Mouse (Mus musculus) brain, adult 2 months (tissue): ENCODE measurements around the gene Rgcc.
A peak's percentile ranks its signal among the peaks of the same experiment; 100 is the strongest.

Experiments
- DNase-seq: peaks from one replicate; pipeline ENCODE4 v3.0.0; 2011; ENCODE audit warnings: low read depth, low spot score

Rgcc gene

DNA sequence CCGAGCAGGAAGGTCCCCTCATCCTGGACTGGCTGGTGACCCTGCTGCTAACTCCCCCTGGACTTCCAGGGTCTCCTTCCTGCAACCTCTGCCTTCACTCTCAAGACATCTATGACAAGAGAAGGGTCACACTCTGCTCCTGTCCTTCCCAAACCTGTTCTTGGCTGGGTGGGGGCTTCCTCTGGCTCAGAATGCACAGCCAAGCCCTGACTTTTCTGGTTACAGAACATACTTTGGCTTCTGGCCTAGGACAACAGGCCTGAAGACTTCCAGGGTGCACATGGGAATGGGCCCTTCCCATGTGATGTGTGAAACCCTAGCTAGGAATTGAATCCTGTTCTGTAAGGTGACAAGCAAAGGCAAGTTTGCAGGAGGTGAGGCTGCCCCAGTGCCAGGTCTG is 22.0 kb downstream of the Rgcc start:
- DNase-seq, result no peak

DNA sequence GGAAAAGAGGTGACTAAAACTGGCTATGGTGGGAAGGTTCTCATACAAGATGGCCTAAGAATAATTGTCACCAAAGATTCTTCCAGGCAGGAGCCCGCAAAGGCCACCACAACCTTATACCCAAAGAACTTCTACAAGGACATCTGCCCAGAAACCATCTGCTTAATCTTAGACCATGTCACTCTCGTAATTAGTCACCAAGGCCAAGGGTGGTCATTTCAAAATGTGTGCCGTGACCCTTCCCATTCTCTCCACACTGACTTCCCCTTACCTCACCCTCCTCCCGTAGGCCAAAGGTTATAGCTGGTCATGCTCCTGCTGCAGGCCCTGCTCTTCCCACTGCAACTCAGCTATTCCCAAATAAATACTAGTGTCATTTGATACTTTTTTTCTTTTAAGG is 22.5 kb downstream of the Rgcc start:
- DNase-seq, result no peak

DNA sequence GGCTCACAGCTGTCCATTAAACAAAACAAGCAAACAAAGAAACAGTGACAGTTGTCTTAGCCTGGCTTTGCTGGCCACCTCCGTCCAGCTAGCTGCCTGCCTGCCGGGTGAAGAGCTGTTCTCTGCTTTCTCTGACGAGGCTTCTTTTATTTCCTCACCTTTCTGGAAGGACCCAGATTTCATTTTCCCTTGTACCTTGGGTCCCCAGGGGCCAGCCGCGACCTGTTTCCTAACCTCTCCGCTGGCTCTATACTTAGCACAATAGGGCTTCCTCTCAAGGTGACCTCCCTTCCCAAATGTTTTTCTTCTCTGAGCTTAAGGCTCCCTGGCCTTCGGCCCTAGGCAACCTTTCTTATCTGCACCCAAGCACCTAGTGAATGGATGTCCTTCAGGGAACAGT is 23.5 kb downstream of the Rgcc start:
- no peak for DNase-seq

DNA sequence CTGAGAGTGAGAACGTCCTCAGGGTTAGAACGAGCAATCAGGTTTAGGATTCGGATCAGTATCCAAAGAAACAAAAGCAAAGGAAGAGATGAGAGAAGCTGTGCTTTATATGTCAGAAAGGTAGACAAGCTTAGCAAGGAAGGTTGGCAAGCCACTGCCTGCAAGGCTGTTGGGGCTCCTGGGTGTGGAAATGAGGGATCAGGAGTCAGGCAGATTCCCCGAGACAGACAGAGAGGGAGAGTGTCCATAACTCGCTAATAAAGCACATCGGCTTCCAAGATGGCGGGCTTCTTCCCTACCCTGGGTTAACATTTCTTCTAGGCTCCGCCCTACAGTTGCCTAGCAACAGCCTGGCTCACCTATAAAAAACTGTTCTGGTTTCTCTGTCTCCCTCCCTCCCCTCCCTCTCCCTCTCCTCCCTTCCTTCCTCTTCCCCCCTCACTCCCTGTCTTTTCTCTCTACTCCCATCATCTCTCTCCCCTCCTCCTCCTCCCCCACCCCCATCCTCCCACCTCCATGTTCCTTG is 25.5 kb downstream of the Rgcc start:
- DNase-seq, result no peak

DNA sequence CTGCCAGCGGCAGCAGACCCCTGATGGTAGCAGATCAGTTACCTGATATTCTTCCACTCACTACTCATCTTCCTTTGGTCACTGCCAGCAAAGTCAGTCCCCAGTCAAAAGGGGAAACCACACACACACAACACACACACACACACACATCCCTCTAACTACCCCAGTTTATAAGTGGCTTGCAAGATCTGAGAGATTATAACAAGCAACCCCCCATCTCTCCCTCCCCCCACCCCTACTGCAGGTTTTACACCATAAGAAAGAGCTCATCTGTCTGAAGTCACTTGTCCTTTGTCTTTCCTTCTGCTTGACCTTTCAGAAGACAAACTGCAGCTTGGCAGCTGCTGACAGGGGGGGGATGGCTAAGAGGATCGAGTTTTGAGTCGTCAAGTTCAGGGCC is 26.0 kb downstream of the Rgcc start:
- DNase-seq, result no peak

DNA sequence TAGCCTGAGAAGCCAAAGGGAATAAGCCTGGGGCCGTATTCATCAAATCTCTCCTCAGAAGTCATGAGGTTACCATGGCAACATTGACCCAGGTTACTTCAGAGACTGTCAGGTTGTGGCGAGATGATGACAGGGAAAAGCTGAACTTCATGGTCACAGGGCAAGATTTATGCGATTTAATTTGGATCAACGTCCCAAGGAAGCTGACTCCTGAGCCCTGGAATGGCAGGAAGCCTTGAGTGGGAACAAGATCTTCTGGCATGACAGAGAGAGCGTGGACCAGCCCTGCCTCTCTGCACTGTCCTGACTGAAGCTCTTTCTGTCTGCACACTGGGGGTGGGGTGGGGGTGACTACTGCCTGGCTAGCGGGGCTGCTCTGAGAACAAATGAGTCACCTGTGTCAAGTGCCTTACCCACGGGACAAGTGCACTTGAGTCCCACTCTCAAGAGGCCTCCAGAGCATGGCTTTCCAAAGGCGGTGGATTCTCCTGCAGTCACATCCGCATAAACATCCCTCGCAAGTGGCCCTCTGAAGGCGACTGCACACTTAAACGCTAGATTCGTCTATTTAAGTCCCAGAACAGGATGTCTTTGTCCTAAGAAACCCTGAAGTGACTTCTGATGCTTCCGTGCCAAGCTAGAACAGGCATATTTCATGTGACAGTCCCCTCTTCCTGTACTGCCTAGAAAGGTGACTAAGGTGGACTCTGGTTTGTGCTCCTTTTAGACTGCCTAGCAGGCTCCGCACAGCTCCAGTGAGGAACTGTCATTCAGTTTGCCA is 27.6 kb downstream of the Rgcc start:
- peak; percentile 35 for DNase-seq

DNA sequence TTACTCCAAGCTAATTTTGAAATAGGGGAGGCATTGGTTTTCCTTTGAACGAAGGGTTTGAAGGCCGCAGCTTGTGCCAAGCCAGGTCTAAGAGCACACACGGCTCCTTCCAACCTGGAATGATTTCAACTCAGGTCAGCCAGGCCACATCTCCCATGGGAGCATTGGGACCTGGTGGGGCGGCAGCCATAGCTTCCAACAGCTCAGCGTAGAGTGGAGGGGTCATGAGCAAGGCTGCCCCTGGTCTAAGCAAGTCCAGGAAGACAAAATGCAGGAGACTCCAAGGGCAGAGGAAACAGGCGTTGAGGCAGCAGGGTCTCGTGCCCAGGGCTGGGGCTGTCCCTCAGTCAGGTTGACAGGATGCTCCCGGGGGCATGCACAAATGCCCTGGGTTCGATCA is 28.5 kb downstream of the Rgcc start:
- DNase-seq, result no peak

DNA sequence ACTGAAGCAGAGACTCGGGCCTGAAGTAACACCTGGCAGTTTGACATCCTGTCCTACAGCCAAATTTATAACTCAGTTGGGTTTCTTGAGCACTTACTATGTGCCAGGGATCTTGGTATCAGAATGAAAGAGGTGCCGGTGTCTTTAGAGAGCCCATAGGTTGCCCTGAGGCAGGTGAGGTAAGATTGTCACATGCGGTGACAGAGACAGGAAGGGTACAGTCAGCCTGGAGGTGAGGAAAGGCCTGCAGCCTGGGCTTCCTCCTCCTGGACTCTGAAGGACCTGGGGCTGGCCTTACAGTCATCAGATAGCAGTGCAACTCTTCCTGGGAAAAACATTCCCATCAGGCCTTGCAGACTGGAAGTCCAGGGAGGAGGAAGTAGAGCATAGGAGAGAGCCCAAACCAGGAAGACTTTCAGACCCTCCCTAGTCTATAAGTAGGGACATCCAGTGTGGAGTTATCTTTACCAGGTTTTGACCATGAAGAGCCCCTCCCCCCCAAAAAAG is 29.2 kb downstream of the Rgcc start:
- DNase-seq, result no peak

DNA sequence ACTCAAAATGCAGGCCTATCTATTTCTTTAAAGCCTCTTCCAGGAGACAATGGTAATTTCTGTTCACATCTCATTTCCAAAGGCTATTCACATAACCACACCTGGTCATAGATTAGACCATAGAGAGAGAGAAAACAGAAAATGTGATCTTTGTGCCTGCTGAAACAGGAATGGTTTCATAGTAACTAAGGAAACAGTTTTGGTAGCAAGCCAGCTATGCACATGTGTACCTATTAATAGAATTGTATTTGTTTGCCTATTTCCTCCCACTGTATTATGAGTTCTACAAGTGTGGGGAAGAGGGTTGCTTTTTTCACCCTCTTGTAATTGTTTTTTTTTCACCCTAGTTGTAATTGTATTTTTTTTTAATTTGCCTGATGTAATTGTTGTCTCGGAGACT is 31.9 kb downstream of the Rgcc start:
- peak; percentile 36 for DNase-seq

DNA sequence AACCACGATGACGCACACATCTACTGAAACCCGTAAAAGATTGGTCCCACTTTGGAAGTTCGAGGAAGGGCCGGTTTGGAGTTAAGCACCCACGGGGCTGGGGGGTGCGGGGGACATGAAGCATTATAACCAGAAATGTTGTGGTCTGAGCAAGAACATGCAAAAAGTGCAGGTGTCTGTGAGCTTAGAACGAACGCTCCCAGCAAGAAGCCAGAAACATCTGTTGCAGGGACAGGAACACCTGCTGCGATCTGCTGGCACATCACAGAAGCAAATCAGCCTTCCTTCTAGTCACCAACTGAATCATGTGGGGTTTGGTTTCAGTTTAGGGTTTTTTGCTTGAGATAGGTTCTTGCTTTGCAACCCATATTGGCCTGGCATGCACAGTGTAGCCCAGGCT is 33.6 kb downstream of the Rgcc start:
- DNase-seq, result peak; percentile 22

DNA sequence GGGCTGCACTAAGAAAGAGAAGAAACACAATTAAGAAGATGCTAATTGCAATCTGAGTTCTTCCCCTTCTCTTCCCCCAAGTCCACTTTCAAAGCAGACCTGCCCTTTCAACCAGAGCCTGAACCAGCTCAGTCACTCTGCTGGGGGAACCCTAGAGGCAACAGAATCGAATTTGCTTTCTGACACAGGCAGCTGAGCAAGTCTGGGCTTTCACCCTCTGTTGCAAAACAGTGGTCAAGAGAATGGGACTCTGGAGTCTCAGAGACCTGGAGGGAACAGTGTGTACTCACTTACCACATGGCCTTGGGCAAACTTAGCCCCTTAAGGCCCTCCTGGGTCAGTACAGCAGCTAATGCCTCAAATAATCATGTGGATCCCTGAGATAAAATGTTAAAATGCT is 34.1 kb downstream of the Rgcc start:
- DNase-seq, result no peak

DNA sequence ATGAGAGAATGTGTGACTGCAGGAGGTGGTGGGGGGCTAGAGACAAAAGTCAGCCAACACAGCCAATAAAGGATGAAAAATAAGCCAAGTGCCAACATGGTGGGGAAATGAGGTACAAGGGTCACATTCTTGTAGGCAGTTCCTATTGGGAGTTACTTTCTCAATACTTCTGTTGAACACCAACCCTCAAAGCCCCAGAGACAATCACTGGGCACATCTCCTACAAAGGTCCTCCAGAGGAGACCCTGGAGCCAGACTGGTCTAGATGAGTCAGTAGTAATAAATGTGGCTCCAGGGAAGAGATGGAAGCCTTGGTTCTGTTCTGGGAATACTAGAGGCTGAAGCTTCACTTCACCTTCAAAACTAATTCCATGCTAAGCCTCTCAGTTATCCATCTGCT is 35.0 kb downstream of the Rgcc start:
- no peak for DNase-seq

DNA sequence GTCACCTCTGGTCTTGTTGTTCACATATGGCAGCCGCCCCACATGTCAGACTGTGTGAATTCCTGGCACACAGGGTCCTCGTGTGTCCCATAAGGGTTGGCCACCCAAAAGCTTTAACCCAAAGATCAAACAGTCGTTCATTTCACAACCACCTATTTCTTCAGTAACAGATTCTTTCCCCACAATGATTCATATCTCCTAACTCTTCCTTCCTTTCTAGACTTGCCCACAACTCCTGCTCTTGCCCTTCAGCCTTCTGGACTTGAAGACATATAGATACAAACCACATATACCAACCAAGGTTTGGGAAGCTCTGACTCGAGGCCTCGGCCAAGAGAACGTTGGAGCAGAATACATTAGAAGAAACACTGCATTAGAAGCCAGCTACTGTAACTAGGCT is 35.7 kb downstream of the Rgcc start:
- DNase-seq, result no peak

DNA sequence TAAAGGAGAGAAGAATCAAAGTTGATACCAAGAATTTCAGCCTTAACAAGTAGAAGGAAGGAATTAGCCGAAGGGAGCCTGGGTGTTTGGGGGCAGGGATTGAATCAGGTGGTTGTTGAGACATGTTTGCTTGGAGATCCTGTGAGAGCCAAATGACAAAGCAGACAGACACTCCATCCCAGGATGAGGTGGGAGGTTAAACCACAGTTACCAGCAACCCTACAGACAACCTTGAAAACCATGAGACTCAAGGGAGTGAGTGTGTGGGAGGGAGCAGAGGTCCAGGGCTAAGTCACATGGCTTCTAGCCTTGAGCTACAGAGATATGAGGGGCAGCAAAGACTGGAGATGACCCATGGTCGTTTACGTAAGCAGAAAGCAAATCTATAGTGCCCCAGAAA is 38.1 kb downstream of the Rgcc start:
- no peak for DNase-seq

DNA sequence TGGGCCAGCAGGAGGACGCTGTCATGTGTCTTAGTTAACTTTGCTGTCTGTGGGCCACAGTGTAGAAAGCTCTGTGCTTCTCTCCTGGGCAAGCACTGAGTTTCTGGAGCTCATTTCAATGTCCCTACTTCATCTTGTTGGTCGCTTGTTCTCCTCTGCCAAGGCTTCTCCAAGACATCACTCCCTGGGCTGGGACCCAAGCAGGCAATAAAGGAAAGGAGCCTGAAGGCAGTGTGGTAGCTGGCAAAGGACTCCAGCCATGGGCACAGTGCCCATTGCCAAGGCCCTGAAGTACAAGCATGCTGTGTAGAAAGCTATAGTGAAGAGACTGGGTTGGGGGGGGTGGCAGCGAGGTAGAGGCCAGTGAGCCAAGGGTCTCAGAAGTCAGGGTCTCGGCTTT is 38.8 kb downstream of the Rgcc start:
- peak; percentile 40 for DNase-seq

DNA sequence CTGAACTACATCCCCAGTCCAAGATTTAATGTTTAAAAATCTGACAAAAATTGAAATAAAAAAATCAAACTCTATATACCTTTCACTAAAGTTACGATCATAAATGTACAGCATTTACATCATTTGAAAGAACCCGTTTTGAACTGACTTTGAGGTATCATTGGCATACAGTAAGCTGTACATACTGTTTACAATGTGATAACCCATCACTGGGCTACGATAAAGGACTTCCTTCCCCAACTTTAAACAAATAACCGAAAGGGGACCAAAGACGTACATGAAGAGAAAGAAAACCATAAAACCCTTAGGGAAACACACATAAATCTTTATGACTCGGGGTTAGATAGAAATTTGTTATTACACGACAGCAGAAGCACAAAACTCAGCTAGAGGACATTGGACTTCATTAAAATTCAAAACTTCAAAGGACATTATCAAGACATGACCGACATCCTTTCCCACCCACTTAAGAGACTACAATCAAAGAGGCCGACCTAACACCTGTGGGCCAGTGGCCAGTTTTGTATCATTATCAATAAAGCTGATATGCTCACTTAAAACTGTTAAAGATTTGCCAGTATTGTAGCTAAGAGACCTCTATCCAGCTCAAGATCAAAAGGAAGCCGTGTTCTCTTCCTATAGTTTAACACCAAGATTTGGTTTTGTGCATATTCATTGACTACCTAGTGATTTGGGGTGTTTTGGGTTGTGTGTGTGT is 42.2 kb downstream of the Rgcc start:
- DNase-seq, result no peak

DNA sequence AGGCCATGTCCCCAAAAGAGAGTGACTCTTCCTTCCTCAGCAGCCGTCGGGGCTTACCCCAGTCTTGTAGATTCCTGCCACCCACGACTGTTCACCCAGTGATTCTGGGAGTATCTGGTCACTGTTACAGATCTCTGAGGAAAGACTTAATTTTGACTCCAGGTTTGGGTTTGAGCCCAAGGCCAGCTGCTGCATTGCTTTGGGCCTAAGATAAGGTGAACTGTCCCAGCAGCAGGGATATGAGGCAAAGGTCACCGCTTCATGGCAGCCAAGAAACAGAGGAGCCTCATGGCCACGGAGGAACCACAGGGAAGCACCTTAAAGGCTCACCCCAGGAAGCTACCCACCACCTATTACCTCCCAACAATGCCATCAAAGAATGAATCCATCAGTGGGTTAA is 44.8 kb downstream of the Rgcc start:
- no peak for DNase-seq

DNA sequence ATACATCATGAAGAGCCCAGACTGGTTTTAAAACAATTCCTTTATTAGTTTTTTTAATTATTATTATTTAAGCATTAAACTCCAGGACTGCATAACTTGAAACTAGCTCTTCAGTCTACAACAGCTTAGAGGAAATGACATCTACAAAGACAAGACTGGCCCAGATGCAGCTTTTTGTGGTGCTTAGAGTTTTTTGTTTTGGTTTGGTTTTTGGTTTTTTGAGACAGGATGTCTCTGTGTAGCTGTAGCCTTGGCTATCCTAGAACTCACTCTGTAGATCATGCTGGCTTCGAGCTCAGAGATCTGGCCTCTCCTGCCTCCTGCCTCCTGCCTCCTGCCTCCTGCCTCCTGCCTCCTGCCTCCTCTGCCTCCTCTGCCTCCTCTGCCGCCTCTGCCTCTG is 45.7 kb downstream of the Rgcc start:
- DNase-seq, result no peak

DNA sequence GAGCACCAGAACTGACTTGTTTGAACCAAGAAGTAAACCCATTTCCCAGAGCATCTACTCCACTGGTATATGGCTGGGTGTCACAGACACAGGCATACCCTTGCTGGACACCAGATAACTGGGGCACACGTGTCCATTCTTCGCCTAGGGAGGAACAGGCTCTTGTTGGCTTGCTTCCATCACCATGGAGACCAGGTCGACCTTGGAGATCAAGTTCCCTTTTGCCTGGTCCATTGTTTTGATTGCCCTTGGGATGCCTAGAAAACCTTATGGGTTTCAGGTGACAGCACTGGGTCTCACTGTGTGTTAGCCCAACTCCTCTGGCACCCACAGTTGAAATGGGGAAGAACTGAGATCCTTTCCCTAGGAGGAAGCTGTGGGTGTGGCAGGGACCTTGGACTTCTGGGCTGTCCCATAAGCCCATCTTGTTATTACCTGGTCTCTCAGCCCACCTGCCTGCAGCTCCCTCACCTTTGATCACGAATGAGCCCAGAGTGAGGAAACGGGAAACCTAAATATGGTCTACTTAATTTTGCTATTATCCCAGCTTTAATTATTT is 49.6 kb downstream of the Rgcc start:
- DNase-seq, result no peak

DNA sequence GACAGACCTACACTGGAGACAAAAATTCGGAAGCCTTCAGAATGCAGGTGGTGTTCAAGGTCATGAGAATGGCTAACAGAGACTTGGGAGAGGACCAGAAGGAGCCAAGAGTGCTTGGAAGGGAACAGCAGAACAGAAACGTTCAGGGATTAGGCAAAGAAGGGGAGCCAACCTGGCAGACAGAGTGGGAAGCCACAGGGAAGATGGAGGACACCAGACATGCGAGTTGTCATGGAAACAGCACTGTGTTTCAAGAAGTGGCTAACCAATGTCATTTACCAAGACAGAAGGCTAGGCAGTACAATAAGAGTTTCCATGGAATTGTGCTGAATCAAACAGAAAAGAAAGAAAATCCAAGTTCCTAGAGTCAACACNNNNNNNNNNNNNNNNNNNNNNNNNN is 56.9 kb downstream of the Rgcc start:
- DNase-seq, result peak; percentile 64

DNA sequence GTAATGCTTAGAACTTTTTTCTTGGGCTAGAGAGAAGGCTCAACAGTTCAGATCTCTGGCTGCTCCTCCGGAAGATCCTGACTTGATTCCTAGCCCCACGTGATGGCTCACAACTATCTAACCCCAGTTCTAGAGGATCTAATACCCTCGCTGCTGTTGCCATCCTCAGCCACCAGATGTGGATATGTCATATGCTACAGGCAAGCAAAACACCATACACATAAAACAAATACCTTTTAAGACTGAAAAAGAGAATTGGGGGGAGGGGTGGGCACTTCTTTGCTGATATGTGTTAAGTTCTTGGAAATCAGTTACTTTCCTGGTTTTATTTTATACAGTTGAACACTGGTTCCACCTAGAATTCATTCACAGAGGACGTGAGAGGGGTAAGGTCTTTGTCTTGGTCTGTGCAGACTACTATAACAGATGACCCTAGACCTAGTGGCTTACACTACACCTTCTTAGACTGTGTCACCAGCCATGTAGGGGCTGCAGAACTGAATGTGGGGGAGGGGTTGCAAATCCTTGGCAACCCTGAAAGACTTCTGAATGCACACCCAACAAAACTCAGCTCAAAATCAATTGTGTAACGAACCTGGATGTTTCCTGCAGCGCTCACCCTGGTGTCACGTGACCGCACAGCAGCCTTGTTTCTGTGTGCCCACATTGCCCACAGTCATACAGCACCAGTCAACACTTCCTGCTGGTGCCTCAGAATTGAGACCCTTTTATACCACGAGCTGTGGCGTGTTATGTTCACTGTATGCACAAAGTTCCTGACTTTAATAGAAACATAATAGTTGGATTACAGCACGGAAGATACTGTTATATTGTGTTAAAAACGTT is 58.2 kb downstream of the Rgcc start:
- DNase-seq, result no peak

DNA sequence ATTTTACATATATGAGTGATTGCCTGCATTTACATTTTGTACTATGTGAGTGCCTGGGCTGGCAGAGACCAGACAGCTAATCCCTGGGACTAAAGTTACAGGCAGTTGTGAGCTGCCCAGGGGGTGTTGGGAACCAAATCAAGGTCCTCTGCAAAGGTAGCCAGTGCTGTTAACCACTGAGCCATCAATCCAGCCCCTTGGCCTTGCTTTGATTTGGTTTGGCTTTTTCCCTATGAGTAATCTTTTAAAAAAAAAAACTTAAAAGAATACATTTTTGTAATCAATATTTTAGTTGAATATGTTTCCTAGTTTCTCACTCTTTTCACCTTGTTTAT is 59.1 kb downstream of the Rgcc start:
- no peak for DNase-seq
